Mouse (Mus musculus) hindbrain, postnatal 0 days (tissue): ENCODE data around the gene Slc5a5. TPM values are rescaled to one million over a fixed set of nuclear protein-coding genes. Genes with fewer than 3 reads are reported as not detected.

Experiments used
- ATAC-seq: fragments of 200-750 bp; cut with Nextera tagmentation; 2 replicates; pipeline ENCODE4 v1.8.0; 2017; ENCODE audit warnings: mild to moderate bottlenecking, moderate TSS enrichment, moderate library complexity
- DNase-seq: peaks from one replicate; pipeline ENCODE4 v3.0.0-alpha.2; 2015; ENCODE audit warnings: low spot score
- H3K27ac ChIP-seq: fragments of 300-500 bp; sonication (generic); 2 replicates; pipeline ENCODE4 v1.5.1; 2014; ENCODE audit warnings: mild to moderate bottlenecking
- H3K27me3 ChIP-seq: fragments of 300-500 bp; sonication (generic); 2 replicates; pipeline ENCODE4 v1.6.1; 2014; ENCODE audit warnings: low read length, mixed read lengths; ENCODE audit not compliant: insufficient read depth
- H3K36me3 ChIP-seq: fragments of 300-500 bp; sonication (generic); 2 replicates; pipeline ENCODE4 v1.6.1; 2014; ENCODE audit warnings: low read length, mixed read lengths; ENCODE audit not compliant: insufficient read depth
- H3K4me1 ChIP-seq: fragments of 300-500 bp; sonication (generic); 2 replicates; pipeline ENCODE4 v1.6.1; 2014; ENCODE audit warnings: antibody characterized with exemption, low read length, mixed read lengths; ENCODE audit not compliant: insufficient read depth
- H3K4me2 ChIP-seq: fragments of 300-500 bp; sonication (generic); 2 replicates; pipeline ENCODE4 v1.6.1; 2014; ENCODE audit warnings: low read depth, mild to moderate bottlenecking, low read length, moderate library complexity, mixed read lengths
- H3K4me3 ChIP-seq: fragments of 300-500 bp; sonication (generic); 2 replicates; pipeline ENCODE4 v1.5.1; 2014; ENCODE audit warnings: low read length
- H3K9ac ChIP-seq: fragments of 300-500 bp; sonication (generic); replicated peaks from 2 replicates; pipeline ENCODE4 v1.6.1; 2014; ENCODE audit warnings: mild to moderate bottlenecking, low read length, moderate library complexity, mixed read lengths
- H3K9me3 ChIP-seq: fragments of 300-500 bp; sonication (generic); 2 replicates; pipeline ENCODE4 v1.6.1; 2016; ENCODE audit warnings: low read length, mixed read lengths
- CTCF ChIP-seq: IDR thresholded peaks from 2 replicates; pipeline ENCODE4 v1.5.1; 2016; ENCODE audit warnings: antibody characterized with exemption, control low read depth, low read depth
- WGBS: fragments of 180-500 bp; shearing (Covaris S2); extraction: QIAGEN DNeasy Blood & Tissue Kit; methylation state at CpG from one replicate; pipeline ENCODE4 v1.1.7; 2014; 5-methylcytosine and 5-hydroxymethylcytosine counted together
- polyA plus RNA-seq: library from polyadenylated mRNA; unstranded; fragments of >200 nt; fragmentation: Nextera tagmentation; extraction: Ambion mirVana; gene quantifications from 2 replicates; pipeline ENCODE4 v1.2.1, GENCODE M21; 2015
- total RNA-seq: library from RNA; depleted of rRNA; stranded (reverse); fragments of >200 nt; gene quantifications from 2 replicates; pipeline ENCODE4 v1.2.3, GENCODE M21; 2014

Slc5a5 gene
- total and polyA plus RNA-seq, 2 experiments from 2014 or later, result 2.5 to 4.3 TPM

- 78% methylated on average over 3 of the region's 3 CpGs for WGBS
- Histone ChIP-seq H3K4me2 (no peak overlapping the region), H3K9ac (no peak overlapping the region), H3K9me3 (no peaks in the 10 kb centered on the region), H3K36me3 (no peaks in the 10 kb centered on the region), H3K27ac (no peak overlapping the region), H3K4me3 (no peak overlapping the region), H3K4me1 (no peaks in the 10 kb centered on the region), H3K27me3 (no peaks in the 10 kb centered on the region)
- TF ChIP-seq CTCF, result no peak
- ATAC-seq, result no peak
- DNase-seq, result no peak
Measured at GRCm38 (mm10) chr8:70849333-70849990, 43.1 kb downstream of the Slc5a5 start.

GRCm38 (mm10) chr8:70846371-70847154 is 46.0 kb downstream of the Slc5a5 start:
- DNase-seq, result no peak
- Histone ChIP-seq H3K36me3 (no peaks in the 10 kb centered on the region), H3K9me3 (no peaks in the 10 kb centered on the region), H3K4me3 (no peak overlapping the region), H3K4me1 (no peaks in the 10 kb centered on the region), H3K4me2 (no peak overlapping the region), H3K27ac (no peak overlapping the region), H3K27me3 (no peaks in the 10 kb centered on the region), H3K9ac (no peak overlapping the region)
- 57% methylated on average over 15 of the region's 15 CpGs for WGBS
- ATAC-seq, result no peak
- TF ChIP-seq CTCF, result peak; percentile 19; the same call in 1 of the 2 replicates

GRCm38 (mm10) chr8:70845108-70845507 is 47.4 kb downstream of the Slc5a5 start:
- H3K36me3 ChIP-seq, result no peaks in the 10 kb centered on the region
- no peak for DNase-seq

DNA sequence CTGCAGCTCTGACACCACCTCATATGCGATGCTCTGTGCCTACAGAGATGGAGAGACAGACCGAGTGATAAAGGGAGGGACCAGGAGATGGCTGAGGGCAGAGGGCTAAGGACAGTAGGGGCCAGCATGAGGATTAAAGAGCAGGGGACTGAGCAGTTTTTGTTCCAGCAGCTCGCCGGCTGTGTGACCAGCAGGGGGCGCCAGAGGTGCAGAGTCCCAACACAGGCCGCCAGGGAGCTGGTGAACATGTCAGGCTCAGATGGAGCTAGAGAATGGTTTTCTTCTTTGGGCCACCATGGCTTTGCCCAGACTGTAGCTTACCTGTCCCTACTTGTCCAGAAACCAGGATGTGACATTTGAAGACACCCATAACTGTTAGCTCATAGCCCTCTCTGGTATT is 48.0 kb downstream of the Slc5a5 start:
- Histone ChIP-seq H3K4me3 (no peak overlapping the region), H3K36me3 (no peaks in the 10 kb centered on the region), H3K9ac (no peak overlapping the region), H3K27me3 (no peaks in the 10 kb centered on the region), H3K9me3 (no peaks in the 10 kb centered on the region), H3K4me1 (no peaks in the 10 kb centered on the region), H3K4me2 (no peak overlapping the region), H3K27ac (no peak overlapping the region)
- WGBS, result 3% methylated on average over 6 of the region's 6 CpGs
- DNase-seq (peak; percentile 88), ATAC-seq (no peak)
- TF ChIP-seq CTCF, result peak; percentile 99

More at GRCm38 (mm10) chr8:70845108-70845507, 47.4 kb downstream of the Slc5a5 start:
- H3K27me3 ChIP-seq, result no peaks in the 10 kb centered on the region
- no peak overlapping the region for H3K9ac ChIP-seq
- no peak for ATAC-seq
- 0 out of 2 replicates have a peak, but pooled peaks have one; percentile 17 for TF ChIP-seq CTCF
- no peak overlapping the region for H3K27ac ChIP-seq
- H3K9me3 ChIP-seq, result no peaks in the 10 kb centered on the region
- no peak overlapping the region for H3K4me3 ChIP-seq
- no peaks in the 10 kb centered on the region for H3K4me1 ChIP-seq
- 43% methylated on average over 5 of the region's 5 CpGs for WGBS
- no peak overlapping the region for H3K4me2 ChIP-seq

DNA sequence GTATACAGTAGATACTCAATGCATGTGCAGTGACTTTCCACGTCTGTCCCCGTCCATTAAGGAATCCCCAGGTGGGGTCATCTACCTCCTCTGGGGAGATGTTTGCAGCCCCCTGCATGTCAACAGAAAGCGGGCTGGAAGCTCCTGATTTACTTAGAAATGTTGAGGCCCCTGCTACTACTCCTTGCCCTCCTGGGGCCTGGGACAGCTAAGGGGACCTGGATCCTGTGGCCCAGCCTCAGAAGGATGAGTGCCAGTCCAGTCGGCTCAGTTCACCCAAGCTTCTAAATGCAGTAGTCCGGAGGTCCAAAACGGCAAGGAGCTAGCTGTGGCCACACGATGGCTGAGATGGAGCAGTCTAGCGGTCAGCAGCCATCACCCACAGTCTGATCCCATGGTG is 48.6 kb downstream of the Slc5a5 start:
- H3K9me3 ChIP-seq, result no peaks in the 10 kb centered on the region
- no peak overlapping the region for H3K27ac ChIP-seq
- TF ChIP-seq CTCF, result no peak
- H3K4me1 ChIP-seq, result no peaks in the 10 kb centered on the region
- H3K4me3 ChIP-seq, result no peak overlapping the region
- ATAC-seq (no peak), DNase-seq (no peak)
- no peak overlapping the region for H3K9ac ChIP-seq
- H3K4me2 ChIP-seq, result no peak overlapping the region
- no peaks in the 10 kb centered on the region for H3K27me3 ChIP-seq
- WGBS, result 81% methylated on average over 8 of the region's 8 CpGs
- H3K36me3 ChIP-seq, result no peaks in the 10 kb centered on the region

- H3K4me1 ChIP-seq, result 0 out of 2 replicates have a peak, but pooled peaks cover 6% of the 10 kb centered on the region
- no peak overlapping the region for H3K4me2 ChIP-seq
- no peak for TF ChIP-seq CTCF
- no peak overlapping the region for H3K27ac ChIP-seq
- H3K4me3 ChIP-seq, result no peak overlapping the region
- H3K27me3 ChIP-seq, result no peaks in the 10 kb centered on the region
- ATAC-seq (no peak), DNase-seq (no peak)
- H3K36me3 ChIP-seq, result no peaks in the 10 kb centered on the region
- no peaks in the 10 kb centered on the region for H3K9me3 ChIP-seq
- H3K9ac ChIP-seq, result no peak overlapping the region
- 79% methylated on average over 5 of the region's 5 CpGs for WGBS
Measured at GRCm38 (mm10) chr8:70843214-70843773, 49.3 kb downstream of the Slc5a5 start.
